Mouse (Mus musculus) heart, postnatal 0 days (tissue): ENCODE data around the gene Mdc1. TPM values are rescaled to one million over a fixed set of nuclear protein-coding genes. Genes with fewer than 3 reads are reported as not detected.

Experiments
- ATAC-seq: fragments of 200-750 bp; cut with Nextera tagmentation; 2 replicates; pipeline ENCODE4 v1.8.0; 2017; ENCODE audit warnings: low read depth, moderate number of reproducible peaks, moderate library complexity; ENCODE audit not compliant: insufficient read depth
- DNase-seq: peaks from one replicate; pipeline ENCODE4 v3.0.0-alpha.2; 2016; ENCODE audit warnings: low spot score
- H3K27ac ChIP-seq: fragments of 300-500 bp; sonication (generic); 2 replicates; pipeline ENCODE4 v1.5.1; 2014; ENCODE audit warnings: low read depth, mild to moderate bottlenecking
- H3K27me3 ChIP-seq: fragments of 300-500 bp; sonication (generic); 2 replicates; pipeline ENCODE4 v1.6.1; 2014; ENCODE audit warnings: low read length, mixed read lengths; ENCODE audit not compliant: control insufficient read depth, insufficient read depth
- H3K36me3 ChIP-seq: fragments of 300-500 bp; sonication (generic); replicated peaks from 2 replicates; pipeline ENCODE4 v1.6.1; 2014; ENCODE audit warnings: low read length, mixed read lengths; ENCODE audit not compliant: control insufficient read depth, insufficient read depth
- H3K4me1 ChIP-seq: fragments of 300-500 bp; sonication (generic); 2 replicates; pipeline ENCODE4 v1.6.1; 2014; ENCODE audit warnings: antibody characterized with exemption; ENCODE audit not compliant: control insufficient read depth, insufficient read depth
- H3K4me2 ChIP-seq: fragments of 300-500 bp; sonication (generic); 2 replicates; pipeline ENCODE4 v1.6.1; 2014; ENCODE audit warnings: low read depth, mild to moderate bottlenecking, low read length, moderate library complexity
- H3K4me3 ChIP-seq: fragments of 300-500 bp; sonication (generic); 2 replicates; pipeline ENCODE4 v1.5.1; 2014; ENCODE audit warnings: low read depth, low read length
- H3K9ac ChIP-seq: fragments of 300-500 bp; sonication (generic); replicated peaks from 2 replicates; pipeline ENCODE4 v1.6.1; 2014; ENCODE audit warnings: low read depth, low read length, mixed read lengths
- H3K9me3 ChIP-seq: fragments of 300-500 bp; sonication (generic); replicated peaks from 2 replicates; pipeline ENCODE4 v1.6.1; 2016; ENCODE audit warnings: low read length; ENCODE audit not compliant: control insufficient read depth
- CTCF ChIP-seq: IDR thresholded peaks from 2 replicates; pipeline ENCODE4 v1.5.1; 2016; ENCODE audit warnings: antibody characterized with exemption, control low read depth, low read depth
- EP300 ChIP-seq: IDR thresholded peaks from 2 replicates; pipeline ENCODE4 v1.6.1; 2016; ENCODE audit warnings: antibody characterized with exemption, low read depth
- WGBS: fragments of 180-500 bp; shearing (Covaris S2); extraction: QIAGEN DNeasy Blood & Tissue Kit; methylation state at CpG from one replicate; pipeline ENCODE4 v1.1.7; 2014; 5-methylcytosine and 5-hydroxymethylcytosine counted together
- polyA plus RNA-seq: library from polyadenylated mRNA; unstranded; fragments of >200 nt; fragmentation: Nextera tagmentation; extraction: Ambion mirVana; gene quantifications from 2 replicates; pipeline ENCODE4 v1.2.1, GENCODE M21; 2015
- total RNA-seq: library from RNA; depleted of rRNA; stranded (reverse); fragments of >200 nt; gene quantifications from 2 replicates; pipeline ENCODE4 v1.2.3, GENCODE M21; 2014; ENCODE audit warnings: low replicate concordance

Gene Mdc1
- total and polyA plus RNA-seq, 2 experiments from 2014 or later: 2.3 to 5.4 TPM

- TF ChIP-seq EP300 (no peak), CTCF (no peak)
- H3K4me3 ChIP-seq: no peak overlapping the region
- no peaks in the 10 kb centered on the region for H3K27me3 ChIP-seq
- no peak overlapping the region for H3K9ac ChIP-seq
- H3K36me3 ChIP-seq: no peaks in the 10 kb centered on the region
- H3K27ac ChIP-seq: no peak overlapping the region
- H3K4me2 ChIP-seq: no peak overlapping the region
- no peaks in the 10 kb centered on the region for H3K9me3 ChIP-seq
- ATAC-seq (no peak), DNase-seq (no peak)
- H3K4me1 ChIP-seq: peaks cover 8% of the 10 kb centered on the region; the same call in 1 of the 2 replicates
- WGBS: 82% methylated on average over 2 of the region's 2 CpGs
Observed at GRCm38 (mm10) chr17:35800905-35801304, 40.4 kb upstream of the Mdc1 start.

GRCm38 (mm10) chr17:35803020-35803419 lies 38.3 kb upstream of the Mdc1 start:
- DNase-seq (no peak), ATAC-seq (no peak)
- Histone ChIP-seq H3K27ac (0 out of 2 replicates have a peak overlapping the region, but pooled peaks have one; percentile 12), H3K9ac (no peak overlapping the region), H3K4me3 (no peak overlapping the region), H3K4me1 (peaks cover 8% of the 10 kb centered on the region; the same call in 1 of the 2 replicates), H3K36me3 (no peaks in the 10 kb centered on the region), H3K27me3 (no peaks in the 10 kb centered on the region), H3K9me3 (no peaks in the 10 kb centered on the region), H3K4me2 (no peak overlapping the region)
- TF ChIP-seq CTCF: no peak
- WGBS: 44% methylated on average over 6 of the region's 6 CpGs

DNA sequence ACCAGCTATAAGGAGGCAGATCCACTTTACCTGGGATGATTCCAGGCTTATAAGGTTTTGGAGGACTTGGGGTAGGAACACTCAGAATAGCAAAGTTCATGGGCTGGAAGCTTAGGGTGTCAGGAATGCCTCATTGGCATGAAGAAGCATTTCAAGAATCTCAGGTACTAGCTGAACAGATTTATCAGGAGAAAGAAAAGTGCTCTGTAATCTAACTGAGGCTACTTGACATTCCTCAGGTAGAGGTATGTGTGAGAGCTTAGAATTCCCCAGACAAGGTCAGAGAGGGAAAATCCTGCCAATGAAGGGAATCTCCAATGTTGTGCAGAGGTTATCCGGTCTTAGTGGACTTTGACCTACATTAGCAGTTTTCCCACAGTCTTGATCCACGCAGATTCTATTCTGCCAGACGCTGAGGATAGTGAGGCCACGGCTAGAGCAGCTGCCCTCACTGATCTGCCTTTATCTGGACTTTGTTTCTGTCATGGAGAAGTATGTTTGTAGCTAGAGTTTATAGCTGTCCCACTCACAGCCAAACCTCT lies 37.4 kb upstream of the Mdc1 start:
- 29% methylated on average over 4 of the region's 4 CpGs for WGBS
- Histone ChIP-seq H3K4me3 (no peak overlapping the region), H3K9me3 (no peaks in the 10 kb centered on the region), H3K27me3 (no peaks in the 10 kb centered on the region), H3K4me1 (peaks cover 8% of the 10 kb centered on the region; the same call in 1 of the 2 replicates), H3K27ac (peak overlapping the region; percentile 76), H3K4me2 (no peak overlapping the region), H3K36me3 (no peaks in the 10 kb centered on the region), H3K9ac (no peak overlapping the region)
- DNase-seq (no peak), ATAC-seq (no peak)
- TF ChIP-seq CTCF (no peak), EP300 (no peak)

DNA sequence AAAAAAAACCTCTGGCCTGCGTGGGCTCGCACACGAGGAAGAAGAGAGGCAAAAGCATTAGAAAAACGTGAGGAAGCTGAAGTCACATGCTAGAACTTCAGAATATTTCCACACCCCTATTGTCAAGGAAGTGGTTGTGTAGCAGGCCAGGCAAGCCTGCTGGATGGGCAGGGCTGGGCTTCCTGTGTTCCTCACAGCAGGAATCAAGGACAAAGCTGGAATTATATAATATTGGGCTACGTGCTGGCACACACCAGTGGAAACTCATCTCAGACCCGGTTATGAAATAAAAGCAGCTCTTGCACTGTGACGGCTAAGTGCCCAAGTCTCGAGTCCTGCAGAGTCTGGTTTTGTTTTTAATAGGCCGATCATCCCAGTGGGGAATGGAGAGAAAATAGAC lies 33.2 kb upstream of the Mdc1 start:
- peak overlapping the region; percentile 50 for H3K27ac ChIP-seq
- ATAC-seq: 0 out of 2 replicates have a peak, but pooled peaks have one; percentile 14
- H3K36me3 ChIP-seq: no peaks in the 10 kb centered on the region

GRCm38 (mm10) chr17:35809395-35809794 lies 31.9 kb upstream of the Mdc1 start:
- TF ChIP-seq CTCF (no peak), EP300 (no peak)
- no peak overlapping the region for H3K9ac ChIP-seq
- H3K27ac ChIP-seq: 0 out of 2 replicates have a peak overlapping the region, but pooled peaks have one; percentile 3

More for the DNA sequence above, 33.2 kb upstream of the Mdc1 start:
- H3K9ac ChIP-seq: no peak overlapping the region
- DNase-seq: no peak
- H3K4me1 ChIP-seq: peaks cover 29% of the 10 kb centered on the region
- no peak overlapping the region for H3K4me3 ChIP-seq
- TF ChIP-seq CTCF: no peak
- TF ChIP-seq EP300: no peak
- 55% methylated on average over 9 of the region's 9 CpGs for WGBS
- no peaks in the 10 kb centered on the region for H3K9me3 ChIP-seq
- no peaks in the 10 kb centered on the region for H3K27me3 ChIP-seq
- H3K4me2 ChIP-seq: no peak overlapping the region

More at GRCm38 (mm10) chr17:35809395-35809794, 31.9 kb upstream of the Mdc1 start:
- H3K4me2 ChIP-seq: no peak overlapping the region
- no peak for ATAC-seq
- H3K27me3 ChIP-seq: no peaks in the 10 kb centered on the region
- H3K4me1 ChIP-seq: peaks cover 32% of the 10 kb centered on the region
- 81% methylated on average over 11 of the region's 11 CpGs for WGBS
- no peaks in the 10 kb centered on the region for H3K9me3 ChIP-seq
- no peaks in the 10 kb centered on the region for H3K36me3 ChIP-seq
- DNase-seq: no peak
- no peak overlapping the region for H3K4me3 ChIP-seq
